Mouse (Mus musculus): Measurements from ENCODE around the gene Ppp1r1c. TPM values are rescaled to one million over a fixed set of nuclear protein-coding genes. Genes with fewer than 3 reads are reported as not detected.
"Not testable (repeated sequence)": the region's sequence is repeated elsewhere in the genome, so short reads cannot be mapped to it uniquely, and the experiment has no call there.

Gene Ppp1r1c
- total RNA-seq, 2 experiments from 2014 or later = not detected

- H3K27ac ChIP-seq = no peak overlapping the region
- H3K4me3 ChIP-seq = no peak overlapping the region
- DNase-seq (ENCODE audit: extremely low spot score in 1 of 2, low spot score in 2 of 2) = no peak
- TF ChIP-seq CTCF (IDR thresholded peaks at IDR 0.05) = no peak
- intact Hi-C loops (cut with DNase I) = no loop called here
Observed at GRCm38 (mm10) chr2:79815708-79816484, 108.3 kb downstream of the Ppp1r1c start.

DNA sequence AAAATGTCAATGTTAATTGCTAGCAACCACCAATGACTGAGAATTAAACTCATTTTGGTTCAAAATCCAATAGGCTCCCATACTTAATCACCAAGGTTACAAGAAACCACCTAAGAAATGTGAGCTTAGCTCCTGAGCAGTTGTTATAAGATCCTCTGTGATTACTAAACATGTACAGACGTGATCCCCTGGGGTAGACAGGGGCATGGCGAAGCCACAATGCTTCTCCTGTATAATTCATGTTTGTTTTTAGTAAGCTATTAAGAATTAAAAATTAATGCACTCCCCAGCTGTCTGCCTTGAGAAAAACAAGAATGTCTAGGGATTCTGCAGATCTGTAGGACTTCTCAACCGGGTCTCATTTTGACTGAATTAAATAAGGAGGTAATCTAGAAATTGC, 112.0 kb downstream of the Ppp1r1c start:
- Histone ChIP-seq H3K4me3 (no peak overlapping the region), H3K27ac (no peak overlapping the region)
- DNase-seq (ENCODE audit: extremely low spot score in 1 of 2, low spot score in 2 of 2) = no peak
- intact Hi-C loops (cut with DNase I) = no loop called here
- no peak for TF ChIP-seq CTCF (IDR thresholded peaks at IDR 0.05)

DNA sequence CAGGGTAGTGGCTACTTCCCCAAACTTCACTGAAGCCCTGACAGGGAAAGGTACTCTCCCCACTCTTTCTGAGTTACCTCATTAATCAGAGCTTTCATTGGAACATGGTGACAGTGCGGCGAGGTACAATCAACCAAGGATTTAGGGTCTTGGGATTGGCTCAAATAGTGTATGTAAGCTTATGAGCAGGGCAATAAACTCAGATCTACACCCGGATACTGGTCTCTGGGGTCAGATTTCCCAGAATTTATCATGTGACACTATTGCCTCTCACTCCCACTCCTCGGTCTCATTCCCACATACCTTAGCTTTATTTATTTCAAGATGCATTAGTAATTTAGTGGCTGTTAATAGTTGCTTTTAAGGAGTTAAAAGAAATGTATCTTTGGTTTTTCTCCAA, 118.3 kb downstream of the Ppp1r1c start:
- H3K27ac ChIP-seq = no peak overlapping the region

DNA sequence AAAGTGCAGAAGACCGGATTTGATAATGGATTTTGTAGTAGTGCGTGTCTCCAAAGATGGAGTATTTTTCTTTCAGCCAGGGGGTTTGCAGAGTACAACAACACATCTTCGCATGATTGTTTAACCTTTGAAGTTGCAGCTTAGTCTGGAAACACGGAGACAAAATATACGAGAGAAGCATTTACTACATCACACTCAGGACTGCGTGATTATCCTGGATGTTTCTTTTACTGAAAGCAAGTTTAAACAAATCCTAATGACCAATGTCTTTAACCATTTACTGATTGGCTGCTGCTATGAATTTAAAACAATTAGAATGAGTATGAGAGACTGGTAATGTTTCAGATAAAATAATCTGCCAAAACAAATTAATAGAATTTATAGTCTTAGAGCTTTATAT, 131.5 kb downstream of the Ppp1r1c start:
- no peak for TF ChIP-seq CTCF (IDR thresholded peaks at IDR 0.05)
- intact Hi-C loops (cut with DNase I) = no loop called here
- no peak overlapping the region for H3K27ac ChIP-seq
- no peak for DNase-seq (ENCODE audit: extremely low spot score in 1 of 2, low spot score in 2 of 2)
- H3K4me3 ChIP-seq = no peak overlapping the region

More for the DNA sequence above, 118.3 kb downstream of the Ppp1r1c start:
- TF ChIP-seq CTCF (IDR thresholded peaks at IDR 0.05) = no peak
- H3K4me3 ChIP-seq = no peak overlapping the region
- intact Hi-C loops (cut with DNase I) = no loop called here
- DNase-seq (ENCODE audit: extremely low spot score in 1 of 2, low spot score in 2 of 2) = no peak

DNA sequence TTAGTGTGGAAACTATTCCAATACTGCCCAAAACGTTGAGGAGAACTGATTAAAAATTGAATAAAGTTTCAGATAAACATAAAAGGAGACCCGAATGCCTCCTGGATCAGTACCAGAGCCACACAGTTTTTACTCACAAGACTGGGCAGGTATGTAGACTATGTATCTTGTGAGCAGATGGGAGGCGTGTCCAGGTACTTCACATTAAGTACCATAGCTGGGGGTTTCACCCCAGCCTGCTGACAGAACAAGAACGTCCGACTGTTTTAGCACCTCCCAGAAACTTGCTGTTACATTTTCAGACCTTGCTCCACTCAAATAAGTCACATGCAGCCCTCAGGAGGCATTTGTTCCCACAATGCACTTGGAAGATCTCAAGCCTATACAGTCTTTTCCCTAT, 131.9 kb downstream of the Ppp1r1c start:
- TF ChIP-seq CTCF (IDR thresholded peaks at IDR 0.05) = no peak
- H3K27ac ChIP-seq = no peak overlapping the region
- no peak for DNase-seq (ENCODE audit: extremely low spot score in 1 of 2, low spot score in 2 of 2)
- intact Hi-C loops (cut with DNase I) = no loop called here
- no peak overlapping the region for H3K4me3 ChIP-seq

GRCm38 (mm10) chr2:79847396-79847795, 139.8 kb downstream of the Ppp1r1c start:
- intact Hi-C loops (cut with DNase I); H3K4me3 ChIP-seq; H3K27ac ChIP-seq; DNase-seq (ENCODE audit: extremely low spot score in 1 of 2, low spot score in 2 of 2): not testable (repeated sequence)

- H3K27ac ChIP-seq = no peak overlapping the region
- DNase-seq (ENCODE audit: extremely low spot score in 1 of 2, low spot score in 2 of 2) = no peak
- TF ChIP-seq CTCF (IDR thresholded peaks at IDR 0.05) = no peak
- intact Hi-C loops (cut with DNase I) = no loop called here
- H3K4me3 ChIP-seq = no peak overlapping the region
Observed at GRCm38 (mm10) chr2:79856874-79857273, 149.3 kb downstream of the Ppp1r1c start.

- DNase-seq (ENCODE audit: extremely low spot score in 1 of 2, low spot score in 2 of 2) = peak in 1 of 2 experiments; percentile 21
- H3K27ac ChIP-seq = no peak overlapping the region; the same call in 1 of the 2 replicates
- peak; percentile 89 for TF ChIP-seq CTCF (IDR thresholded peaks at IDR 0.05)
- intact Hi-C loops (cut with DNase I) = loop anchor here (1.0 to 5.0 kb wide), 2 partner anchors 262 to 402 kb away; partner anchors contain the start of gene Pde1a
- no peak overlapping the region for H3K4me3 ChIP-seq
Observed at GRCm38 (mm10) chr2:79865275-79865999, 157.9 kb downstream of the Ppp1r1c start.

Other genes starting within 250 kb of the Ppp1r1c start
- 10 to 100 TPM; 38.6 to 39.6 TPM for gene Itprid2, start 72.4 kb upstream of the Ppp1r1c start, total RNA-seq (2021)